Mouse (Mus musculus): ENCODE measurements at regions not wholly inside any gene's neighbourhood (a gene's known extent, or its start where the extent isn't known, plus 50 kb on each side); places are given as distances from the start of the nearest gene placed in this dataset.
"Not testable (repeated sequence)": the region's sequence is repeated elsewhere in the genome, so short reads cannot be mapped to it uniquely, and the experiment has no call there.

- no peak for DNase-seq (ENCODE audit: low read depth)
These were observed 112.2 kb downstream of the Kif20b start for GRCm38 (mm10) chr19:35034408-35034807.

DNA sequence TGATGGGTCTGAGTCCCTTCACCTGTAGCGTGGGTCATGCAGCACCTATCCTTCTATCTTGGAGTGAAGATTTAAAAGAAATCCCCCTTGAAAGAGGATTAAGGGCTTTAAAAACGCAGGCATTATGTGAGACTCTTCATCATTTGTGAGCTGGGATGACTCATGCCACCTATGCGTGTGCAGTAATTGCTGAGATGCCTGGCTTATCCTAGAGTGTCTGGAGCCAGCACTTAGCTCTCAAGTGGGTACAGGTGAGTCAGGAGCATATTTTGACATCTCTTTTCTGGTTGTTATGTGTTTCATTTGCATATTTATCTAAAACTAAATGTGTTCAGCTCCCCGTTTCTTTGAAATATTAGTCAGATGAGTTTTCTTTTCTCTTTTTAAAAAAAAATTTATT, 123.4 kb downstream of the Kif20b start:
- no peak for DNase-seq (ENCODE audit: low read depth)

DNA sequence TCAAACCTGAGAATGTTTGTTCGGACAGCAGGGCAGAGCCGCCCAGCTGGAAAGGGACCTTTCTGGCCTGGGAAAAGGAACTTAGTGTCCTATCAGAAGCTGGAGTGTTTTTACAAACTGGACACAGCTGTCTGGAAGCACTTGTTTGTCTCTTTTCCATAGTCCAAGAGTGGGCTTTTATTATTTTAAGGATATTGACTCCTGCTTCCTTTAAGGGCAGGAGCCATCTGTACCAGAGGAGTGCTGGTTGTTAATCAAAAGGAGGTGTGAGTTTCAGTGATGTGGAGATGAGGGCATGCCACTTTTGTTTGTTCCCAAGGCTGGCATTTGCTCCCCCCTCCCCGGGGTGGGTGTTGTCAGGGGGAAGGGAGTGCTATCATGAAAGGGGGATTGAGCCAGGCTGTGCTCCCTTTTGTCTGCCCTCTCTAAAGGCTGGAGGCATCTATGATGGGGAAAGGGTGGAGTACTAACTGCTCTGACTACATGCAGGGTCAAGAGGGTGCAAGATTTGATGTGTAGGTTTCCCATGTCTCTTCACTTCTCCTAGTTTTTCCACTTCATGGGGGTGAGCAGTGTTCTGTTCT, 144.3 kb downstream of the Kif20b start:
- no peak for DNase-seq (ENCODE audit: low read depth)

DNA sequence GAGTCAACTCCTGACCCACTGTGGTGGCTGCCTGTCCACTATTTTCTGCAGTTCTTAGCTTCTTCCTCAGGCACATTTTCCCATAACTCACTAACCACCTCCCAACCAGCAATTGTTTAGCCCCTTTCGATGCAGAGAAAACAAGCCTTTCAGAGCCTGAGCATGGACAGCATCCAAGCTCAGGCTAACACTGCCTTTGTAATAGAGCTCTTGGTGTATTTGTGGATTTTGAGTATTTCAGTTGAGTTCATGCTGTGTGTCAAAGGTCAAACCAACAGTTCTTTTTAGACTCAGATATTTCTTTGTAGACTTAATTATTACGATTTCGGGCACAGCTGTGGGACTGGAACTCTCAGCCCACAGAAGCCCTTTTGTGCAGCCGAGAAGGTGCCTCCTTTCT, 159.0 kb downstream of the Kif20b start:
- DNase-seq (ENCODE audit: low read depth), result no peak

DNA sequence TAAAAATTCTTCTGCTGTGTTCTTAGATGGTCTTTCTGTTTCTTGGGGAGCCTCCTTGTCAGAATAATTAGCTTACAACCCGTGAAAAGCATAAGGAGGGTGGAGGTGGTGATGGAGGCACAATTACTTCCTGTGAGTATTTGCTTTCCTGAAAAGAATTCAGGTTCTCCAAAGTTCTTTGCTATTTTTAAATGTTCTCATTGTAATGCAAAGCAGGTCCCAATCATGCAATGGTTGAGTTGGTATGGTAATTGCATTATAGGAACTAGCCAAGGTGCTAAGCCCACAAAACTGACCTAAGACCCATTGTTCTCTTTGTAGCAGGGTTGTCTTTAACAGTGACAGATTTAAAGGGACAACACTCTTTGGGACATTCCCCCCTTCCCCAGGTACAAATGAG, 179.1 kb downstream of the Kif20b start:
- DNase-seq (ENCODE audit: low read depth), result no peak

DNA sequence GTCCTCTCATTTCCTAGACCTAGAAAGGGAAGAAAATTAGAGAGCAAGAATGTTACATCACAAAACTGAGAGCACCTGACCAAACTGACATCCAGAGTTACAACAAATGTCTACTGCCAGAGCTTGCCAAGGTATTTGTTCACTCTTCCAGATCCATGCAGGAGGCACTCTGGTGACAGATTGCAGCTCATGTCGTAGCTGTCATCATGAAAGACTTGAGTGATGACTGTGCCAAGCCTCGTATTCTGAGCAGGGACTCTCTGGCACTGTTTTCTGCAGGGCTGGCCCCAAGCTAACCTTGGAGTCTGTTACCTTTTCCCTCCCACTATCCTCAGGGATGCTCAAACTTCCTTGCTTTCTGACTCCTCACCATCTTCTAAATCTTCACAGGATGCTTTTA, 192.2 kb downstream of the Kif20b start:
- DNase-seq (ENCODE audit: low read depth), result no peak

DNA sequence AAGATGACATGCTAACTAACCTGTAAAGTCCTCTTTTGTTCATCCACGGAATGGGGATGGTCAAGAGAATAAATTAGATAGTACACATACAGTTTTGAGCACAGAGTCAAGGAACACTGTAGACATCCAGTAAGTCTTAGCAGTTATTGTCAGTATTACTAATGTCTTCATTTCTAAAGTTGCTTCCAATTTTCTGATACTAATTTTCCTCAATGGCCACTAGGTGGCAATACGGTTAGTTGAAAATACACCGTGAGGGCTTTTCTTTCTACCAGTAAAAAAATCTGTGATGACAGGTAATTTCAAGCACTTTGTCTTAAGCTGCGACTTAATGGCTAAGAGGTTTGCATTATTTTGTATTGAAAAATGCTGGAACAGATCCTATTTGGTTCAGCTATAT, 203.1 kb downstream of the Kif20b start:
- DNase-seq (ENCODE audit: low read depth), result no peak

DNA sequence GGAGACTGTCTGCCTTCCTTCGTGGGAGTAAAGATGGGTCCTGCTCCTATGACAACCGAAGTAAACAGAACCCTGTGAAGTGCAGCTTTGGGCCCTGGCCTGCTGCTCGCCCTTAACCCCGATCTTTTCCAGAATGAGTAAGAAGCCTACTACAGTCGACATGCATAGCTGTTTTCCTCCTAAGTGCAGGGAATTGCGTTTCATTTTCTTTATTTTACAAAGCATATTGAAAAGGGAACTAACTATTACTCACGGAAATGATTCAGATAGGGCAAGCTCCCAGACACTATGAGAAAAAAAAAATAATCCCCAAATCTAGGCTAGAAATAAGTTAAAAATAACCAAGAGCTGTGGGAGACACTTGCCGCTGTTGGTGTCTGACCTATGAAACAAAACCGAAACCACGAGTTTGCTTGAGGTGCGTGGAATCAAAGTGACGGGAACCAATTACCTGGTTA, 204.5 kb downstream of the Kif20b start:
- no peak for DNase-seq (ENCODE audit: low read depth)

DNA sequence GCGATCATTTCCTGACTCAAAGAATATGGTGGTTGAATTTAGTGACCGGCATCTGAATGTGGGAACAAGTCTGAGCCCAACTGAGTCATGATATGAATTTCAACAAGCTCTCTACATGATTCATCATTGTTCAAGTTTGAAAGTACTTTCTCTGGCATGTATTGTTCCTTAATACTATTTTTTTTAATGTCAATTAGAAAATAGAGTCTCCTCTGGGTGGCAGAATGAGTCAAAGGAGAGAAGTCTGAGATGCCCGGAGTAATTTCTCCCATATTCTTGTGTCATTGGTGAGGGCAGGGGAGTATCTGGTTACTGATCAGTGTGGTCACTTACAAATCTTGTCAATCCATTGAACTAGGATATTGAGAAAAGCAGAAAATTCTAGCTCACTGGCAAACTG, 205.9 kb downstream of the Kif20b start:
- no peak for DNase-seq (ENCODE audit: low read depth)

- DNase-seq (ENCODE audit: low read depth), result peak; percentile 19
These were observed 221.0 kb downstream of the Kif20b start for GRCm38 (mm10) chr19:35143131-35143530.

DNA sequence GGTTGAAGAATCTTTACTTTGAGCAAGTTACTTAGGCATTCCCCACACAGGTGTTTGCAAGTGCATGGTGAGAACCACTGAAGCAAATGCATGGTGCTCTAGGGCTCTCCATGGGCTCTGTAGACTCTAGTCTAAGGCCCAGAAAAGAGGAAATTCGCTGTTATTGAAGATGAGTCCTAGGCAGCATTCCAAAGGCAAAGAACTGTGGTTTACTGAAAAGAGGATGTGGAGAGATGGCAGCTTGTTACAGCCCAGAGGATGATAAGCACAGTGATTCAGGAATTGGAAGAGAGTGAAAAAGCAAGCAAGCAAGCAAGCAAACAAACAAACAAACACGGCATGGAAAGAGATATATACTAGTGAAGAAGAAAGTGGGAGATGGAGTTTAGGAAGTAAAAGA, 221.6 kb downstream of the Kif20b start:
- DNase-seq (ENCODE audit: low read depth), result no peak

DNA sequence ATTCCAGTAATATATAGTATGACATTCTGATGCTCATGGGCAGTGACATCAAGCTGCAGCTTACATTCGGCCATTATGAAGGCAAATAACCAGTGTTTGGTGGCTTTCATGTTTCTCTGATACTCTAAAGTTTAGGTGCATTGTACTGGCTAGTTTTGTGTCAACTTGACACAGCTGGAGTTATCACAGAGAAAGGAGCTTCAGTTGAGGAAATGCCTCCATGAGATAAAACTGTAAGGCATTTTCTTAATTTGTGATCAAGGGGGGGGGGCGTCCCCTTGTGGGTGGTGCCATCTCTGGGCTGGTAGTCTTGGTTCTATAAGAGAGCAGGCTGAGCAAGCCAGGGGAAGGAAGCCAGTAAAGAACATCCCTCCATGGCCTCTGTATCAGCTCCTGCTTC, 227.3 kb downstream of the Kif20b start:
- not testable (repeated sequence) for DNase-seq (ENCODE audit: low read depth)

DNA sequence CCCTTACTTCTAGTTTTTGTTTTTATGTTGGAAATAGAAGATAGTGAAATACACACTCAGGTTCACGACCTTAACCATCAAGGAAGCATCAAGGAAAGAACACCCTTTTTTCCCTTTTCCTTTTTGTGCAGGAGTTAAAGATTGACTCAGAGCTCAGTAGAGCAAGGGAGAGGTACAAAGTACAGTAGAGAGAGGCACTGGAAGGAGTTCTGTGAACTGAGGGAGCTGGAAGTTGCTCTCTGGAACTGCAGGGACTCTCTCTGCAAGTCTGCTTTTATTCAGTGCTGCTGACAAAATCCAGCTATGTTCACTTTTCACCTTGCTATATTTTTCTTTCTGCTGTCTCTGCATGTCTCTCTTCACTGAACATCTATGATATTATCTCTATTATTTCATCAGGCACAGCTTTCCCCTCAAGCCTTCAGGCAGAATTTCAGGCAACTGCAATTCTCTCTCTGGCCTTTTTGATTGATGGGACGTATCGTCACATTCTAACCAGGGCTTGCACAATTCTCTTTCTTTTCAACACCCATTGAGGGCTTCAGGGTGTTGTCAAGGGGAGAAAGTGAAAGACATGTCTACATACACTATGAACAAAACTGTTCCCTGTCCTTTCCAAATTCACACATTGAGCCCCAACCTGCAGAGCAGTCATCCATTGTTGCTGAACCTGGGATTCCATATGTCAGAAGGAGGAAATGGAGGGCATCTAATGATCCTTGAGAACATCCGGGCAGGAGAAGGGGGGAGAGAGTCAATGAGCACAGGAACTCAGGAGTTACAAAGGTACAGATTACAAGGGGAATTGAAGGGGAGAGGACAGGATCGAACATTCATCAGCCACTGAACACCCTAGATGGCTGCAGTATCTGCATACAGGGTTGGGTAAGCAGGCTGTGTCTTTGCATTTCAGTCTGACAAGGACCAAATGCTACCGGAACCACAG, 228.9 kb downstream of the Kif20b start:
- no peak for DNase-seq (ENCODE audit: low read depth)

DNA sequence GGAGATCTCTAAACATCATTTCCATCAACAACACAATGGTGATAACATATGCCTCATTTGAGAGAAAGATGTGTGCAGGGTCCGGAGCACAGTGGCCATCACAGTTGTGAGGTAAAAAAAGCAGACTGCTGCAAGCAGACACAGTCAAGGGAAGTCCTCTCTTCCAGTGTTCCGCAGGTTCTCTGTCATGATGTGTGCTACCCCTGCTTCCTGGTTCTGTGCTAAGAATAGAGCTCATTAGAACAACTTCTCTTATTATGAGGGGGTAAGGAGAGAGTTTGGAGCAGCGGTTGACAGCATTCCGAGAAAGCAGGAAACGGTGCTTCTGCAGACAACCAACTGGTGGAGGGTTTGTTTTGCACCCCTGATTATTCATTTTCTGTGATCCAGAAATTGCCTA, 229.7 kb downstream of the Kif20b start:
- no peak for DNase-seq (ENCODE audit: low read depth)

GRCm38 (mm10) chr19:35157849-35158248, 235.7 kb downstream of the Kif20b start:
- no peak for DNase-seq (ENCODE audit: low read depth)

GRCm38 (mm10) chr19:35164727-35165126, 242.6 kb downstream of the Kif20b start:
- DNase-seq (ENCODE audit: low read depth), result no peak

- no peak for DNase-seq (ENCODE audit: low read depth)
These were observed 248.4 kb downstream of the Kif20b start for GRCm38 (mm10) chr19:35170554-35170953.

DNA sequence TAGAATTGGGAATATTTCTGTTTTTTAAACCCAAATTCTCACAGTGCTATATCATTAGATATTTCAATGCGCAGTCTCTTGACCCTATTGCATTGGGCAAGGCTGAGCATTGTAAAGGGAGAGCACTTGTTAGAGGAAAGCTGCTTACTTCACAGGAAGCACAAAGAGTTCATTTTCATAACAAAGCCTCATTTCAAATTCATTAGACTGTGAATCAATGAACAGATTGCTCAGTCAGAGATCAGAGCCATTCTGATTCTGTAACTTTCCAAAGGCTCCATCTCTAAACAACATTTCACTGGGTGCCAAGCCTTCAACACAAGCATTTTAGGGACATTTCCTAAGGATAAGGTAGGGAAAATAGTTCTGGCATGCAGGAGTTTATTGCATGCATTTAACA, 257.9 kb downstream of the Kif20b start:
- no peak for DNase-seq (ENCODE audit: low read depth)

- DNase-seq (ENCODE audit: low read depth), result no peak
These were observed 283.5 kb downstream of the Kif20b start for GRCm38 (mm10) chr19:35205557-35206239.

DNA sequence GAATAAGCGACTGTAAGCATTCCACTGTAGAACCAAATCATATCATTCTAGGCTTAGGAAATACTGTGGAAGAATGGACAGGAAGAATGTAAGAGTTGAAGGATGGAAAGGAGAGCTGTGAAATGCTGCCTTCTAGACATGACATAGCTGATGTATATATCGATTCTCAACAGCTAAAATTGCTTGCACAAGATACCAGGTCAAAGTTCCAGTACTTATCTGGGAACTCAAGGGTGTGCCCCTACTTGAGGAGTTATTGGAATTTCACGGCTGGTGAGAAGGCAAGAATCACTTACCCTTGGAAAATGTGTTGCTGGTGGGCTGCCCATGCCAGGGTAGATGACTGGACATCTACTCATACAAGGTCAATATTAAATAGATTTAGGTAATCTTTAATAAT, 322.0 kb downstream of the Kif20b start:
- no peak for DNase-seq (ENCODE audit: low read depth)

GRCm38 (mm10) chr19:35247531-35247930, 325.4 kb downstream of the Kif20b start:
- no peak for DNase-seq (ENCODE audit: low read depth)

DNA sequence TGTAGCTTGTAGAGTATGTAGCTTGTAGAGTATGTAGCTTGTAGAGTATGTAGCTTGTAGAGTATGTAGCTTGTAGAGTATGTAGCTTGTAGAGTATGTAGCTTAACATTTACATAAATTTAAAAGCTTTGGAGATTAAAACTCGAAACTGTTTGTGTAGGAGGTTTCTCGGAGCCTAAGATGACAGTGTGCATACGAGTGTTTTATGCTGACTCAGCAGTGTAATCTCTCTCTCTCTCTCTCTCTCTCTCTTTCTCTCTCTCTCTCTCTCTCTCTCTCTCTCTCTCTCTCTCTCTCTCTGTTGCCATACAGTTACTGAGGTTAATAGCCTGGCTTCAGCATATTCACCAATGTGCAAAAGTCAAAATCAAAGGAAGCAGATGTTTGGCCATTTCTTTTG, 336.5 kb downstream of the Kif20b start:
- not testable (repeated sequence) for DNase-seq (ENCODE audit: low read depth)

- no peak for DNase-seq (ENCODE audit: low read depth)
These were observed 340.9 kb downstream of the Kif20b start for GRCm38 (mm10) chr19:35263101-35263500.
